Mouse (Mus musculus) stomach, postnatal 0 days (tissue): ENCODE data around the gene Srpx. TPM values are rescaled to one million over a fixed set of nuclear protein-coding genes. Genes with fewer than 3 reads are reported as not detected.
A peak's percentile ranks its signal among the peaks of the same experiment; 100 is the strongest.

Experiments
- ATAC-seq: fragments of 200-750 bp; cut with Nextera tagmentation; 2 replicates; pipeline ENCODE4 v1.8.0; 2017; ENCODE audit not compliant: low FRiP score, low TSS enrichment
- DNase-seq: peaks from one replicate; pipeline ENCODE4 v3.0.0-alpha.2; 2016; ENCODE audit warnings: low spot score
- H3K27ac ChIP-seq: fragments of 300-500 bp; sonication (generic); replicated peaks from 2 replicates; pipeline ENCODE4 v1.5.1; 2014; ENCODE audit warnings: mild to moderate bottlenecking, control low read depth
- H3K27me3 ChIP-seq: fragments of 300-500 bp; sonication (generic); 2 replicates; pipeline ENCODE4 v1.6.1; 2014; ENCODE audit warnings: low read length; ENCODE audit not compliant: control insufficient read depth, insufficient read depth
- H3K36me3 ChIP-seq: fragments of 300-500 bp; sonication (generic); 2 replicates; pipeline ENCODE4 v1.6.1; 2014; ENCODE audit warnings: low read length, mixed read lengths; ENCODE audit not compliant: control insufficient read depth, insufficient read depth
- H3K4me1 ChIP-seq: fragments of 300-500 bp; sonication (generic); replicated peaks from 2 replicates; pipeline ENCODE4 v1.6.1; 2014; ENCODE audit warnings: antibody characterized with exemption; ENCODE audit not compliant: control insufficient read depth, insufficient read depth
- H3K4me2 ChIP-seq: fragments of 300-500 bp; sonication (generic); replicated peaks from 2 replicates; pipeline ENCODE4 v1.6.1; 2014; ENCODE audit warnings: low read depth, mild to moderate bottlenecking, control low read depth, moderate library complexity
- H3K4me3 ChIP-seq: fragments of 300-500 bp; sonication (generic); 2 replicates; pipeline ENCODE4 v1.5.1; 2014; ENCODE audit warnings: low read depth, low read length, control low read depth
- H3K9ac ChIP-seq: fragments of 300-500 bp; sonication (generic); 2 replicates; pipeline ENCODE4 v1.6.1; 2014; ENCODE audit warnings: mild to moderate bottlenecking, low read length, control low read depth, mixed read lengths
- H3K9me3 ChIP-seq: fragments of 300-500 bp; sonication (generic); 2 replicates; pipeline ENCODE4 v1.6.1; 2016; ENCODE audit warnings: low read length; ENCODE audit not compliant: control insufficient read depth
- CTCF ChIP-seq: IDR thresholded peaks from 2 replicates; pipeline ENCODE4 v1.5.1; 2016; ENCODE audit warnings: antibody characterized with exemption, low read depth, mild to moderate bottlenecking, moderate library complexity
- EP300 ChIP-seq: optimal IDR thresholded peaks from 2 replicates; pipeline ENCODE3; 2016; ENCODE audit warnings: antibody characterized with exemption
- WGBS: fragments of 180-500 bp; shearing (Covaris S2); extraction: QIAGEN DNeasy Blood & Tissue Kit; methylation state at CpG from one replicate; pipeline ENCODE4 v1.1.7; 2014; 5-methylcytosine and 5-hydroxymethylcytosine counted together
- polyA plus RNA-seq: library from polyadenylated mRNA; unstranded; fragments of >200 nt; fragmentation: Nextera tagmentation; extraction: Ambion mirVana; gene quantifications from 2 replicates; pipeline ENCODE4 v1.2.1, GENCODE M21; 2015

The Srpx gene
- polyA plus RNA-seq, 1 experiment from 2014 or later, result 24.9 TPM

GRCm38 (mm10) chrX:10010202-10010601 is 107.3 kb downstream of the Srpx start:
- no peaks in the 10 kb centered on the region for H3K27me3 ChIP-seq
- H3K36me3 ChIP-seq, result no peaks in the 10 kb centered on the region
- H3K9ac ChIP-seq, result no peak overlapping the region
- TF ChIP-seq CTCF, result no peak
- TF ChIP-seq EP300, result no peak
- H3K4me3 ChIP-seq, result no peak overlapping the region
- H3K9me3 ChIP-seq, result no peaks in the 10 kb centered on the region
- DNase-seq, result no peak
- no peak for ATAC-seq
- no peak overlapping the region for H3K4me2 ChIP-seq
- H3K4me1 ChIP-seq, result no peaks in the 10 kb centered on the region
- no peak overlapping the region for H3K27ac ChIP-seq

- H3K27ac ChIP-seq, result no peak overlapping the region
- TF ChIP-seq EP300 (no peak), CTCF (no peak)
- no peaks in the 10 kb centered on the region for H3K36me3 ChIP-seq
- no peaks in the 10 kb centered on the region for H3K27me3 ChIP-seq
- no peaks in the 10 kb centered on the region for H3K4me1 ChIP-seq
- H3K9me3 ChIP-seq, result no peaks in the 10 kb centered on the region
- H3K4me2 ChIP-seq, result no peak overlapping the region
- H3K4me3 ChIP-seq, result no peak overlapping the region
- ATAC-seq (no peak), DNase-seq (no peak)
- H3K9ac ChIP-seq, result no peak overlapping the region
- 100% methylated on average over 1 of the region's 1 CpGs for WGBS
These were observed 109.7 kb downstream of the Srpx start for GRCm38 (mm10) chrX:10007675-10008270.

GRCm38 (mm10) chrX:10005946-10006345 is 111.6 kb downstream of the Srpx start:
- ATAC-seq (no peak), DNase-seq (no peak)
- Histone ChIP-seq H3K9me3 (no peaks in the 10 kb centered on the region), H3K27me3 (no peaks in the 10 kb centered on the region), H3K4me1 (no peaks in the 10 kb centered on the region), H3K4me2 (no peak overlapping the region), H3K4me3 (no peak overlapping the region), H3K27ac (no peak overlapping the region), H3K9ac (no peak overlapping the region), H3K36me3 (no peaks in the 10 kb centered on the region)
- WGBS, result 32% methylated on average over 1 of the region's 1 CpGs
- no peak for TF ChIP-seq EP300
- TF ChIP-seq CTCF, result no peak

- WGBS, result 63% methylated on average over 1 of the region's 1 CpGs
- DNase-seq, result no peak
- TF ChIP-seq EP300, result no peak
- no peak for TF ChIP-seq CTCF
- Histone ChIP-seq H3K36me3 (no peaks in the 10 kb centered on the region), H3K4me3 (no peak overlapping the region), H3K4me1 (no peaks in the 10 kb centered on the region), H3K27ac (no peak overlapping the region), H3K27me3 (no peaks in the 10 kb centered on the region), H3K9me3 (no peaks in the 10 kb centered on the region), H3K9ac (no peak overlapping the region), H3K4me2 (no peak overlapping the region)
- peak; percentile 69 for ATAC-seq
These were observed 116.8 kb downstream of the Srpx start for GRCm38 (mm10) chrX:10000718-10001117.

Other genes with a start within 250 kb of the Srpx start
- 1.5 and 2.0 TPM in 2 replicates for gene Sytl5, start 232.1 kb downstream of the Srpx start, polyA plus RNA-seq
- gene Rpgr, start 99.2 kb upstream of the Srpx start, polyA plus RNA-seq, result 4.3 and 5.1 TPM in 2 replicates
- 0.07 and 0.13 TPM in 2 replicates for gene Otc, start 134.6 kb upstream of the Srpx start, polyA plus RNA-seq